Mouse (Mus musculus): Measurements from ENCODE around the gene Smco4.
"Not testable (repeated sequence)": the region's sequence is repeated elsewhere in the genome, so short reads cannot be mapped to it uniquely, and the experiment has no call there.

The Smco4 gene

GRCm38 (mm10) chr9:15541735-15542354 is 48.6 kb downstream of the Smco4 start:
- DNase-seq = no peak

GRCm38 (mm10) chr9:15550461-15550961 is 57.3 kb downstream of the Smco4 start:
- no peak for DNase-seq

GRCm38 (mm10) chr9:15551073-15551472 is 57.8 kb downstream of the Smco4 start:
- DNase-seq = not testable (repeated sequence)

GRCm38 (mm10) chr9:15551933-15552851 is 59.0 kb downstream of the Smco4 start:
- DNase-seq = no peak

GRCm38 (mm10) chr9:15553322-15553721 is 60.1 kb downstream of the Smco4 start:
- no peak for DNase-seq

GRCm38 (mm10) chr9:15560451-15560850 is 67.2 kb downstream of the Smco4 start:
- no peak for DNase-seq

GRCm38 (mm10) chr9:15562353-15562752 is 69.1 kb downstream of the Smco4 start:
- no peak for DNase-seq

GRCm38 (mm10) chr9:15574750-15575454 is 81.7 kb downstream of the Smco4 start:
- DNase-seq = no peak

- DNase-seq = no peak
These were observed 85.2 kb downstream of the Smco4 start for GRCm38 (mm10) chr9:15578427-15578826.

GRCm38 (mm10) chr9:15578946-15579345 is 85.7 kb downstream of the Smco4 start:
- no peak for DNase-seq

- no peak for DNase-seq
These were observed 86.9 kb downstream of the Smco4 start for GRCm38 (mm10) chr9:15580176-15580575.

- DNase-seq = no peak
These were observed 88.8 kb downstream of the Smco4 start for GRCm38 (mm10) chr9:15582026-15582425.

- no peak for DNase-seq
These were observed 91.0 kb downstream of the Smco4 start for GRCm38 (mm10) chr9:15584209-15584608.

- no peak for DNase-seq
These were observed 92.7 kb downstream of the Smco4 start for GRCm38 (mm10) chr9:15585956-15586355.

GRCm38 (mm10) chr9:15587157-15587854 is 94.1 kb downstream of the Smco4 start:
- no peak for DNase-seq

- no peak for DNase-seq
These were observed 100.9 kb downstream of the Smco4 start for GRCm38 (mm10) chr9:15594148-15594547.
